Mouse (Mus musculus) forebrain, embryonic 14.5 days (tissue): Measurements from ENCODE around the gene Ikzf4. TPM values are rescaled to one million over a fixed set of nuclear protein-coding genes. Genes with fewer than 3 reads are reported as not detected.

Experiments used
- ATAC-seq: fragments of 200-750 bp; cut with Nextera tagmentation; 2 replicates; pipeline ENCODE4 v1.8.0; 2017; ENCODE audit warnings: mild to moderate bottlenecking, moderate library complexity
- DNase-seq: peaks from one replicate; pipeline ENCODE4 v3.0.0-alpha.2; 2015; ENCODE audit warnings: low spot score
- H3K27ac ChIP-seq: fragments of 300-500 bp; sonication (generic); 2 replicates; pipeline ENCODE4 v1.5.1; 2014; ENCODE audit warnings: low read depth, mild to moderate bottlenecking, control low read depth, low read length, moderate library complexity
- H3K27me3 ChIP-seq: fragments of 300-500 bp; sonication (generic); replicated peaks from 2 replicates; pipeline ENCODE4 v1.6.1; 2014; ENCODE audit warnings: low read length, control low read depth, mixed read lengths; ENCODE audit not compliant: control insufficient read depth, insufficient read depth
- H3K36me3 ChIP-seq: fragments of 300-500 bp; sonication (generic); 2 replicates; pipeline ENCODE4 v1.6.1; 2014; ENCODE audit warnings: low read length, control low read depth; ENCODE audit not compliant: control insufficient read depth, insufficient read depth
- H3K4me1 ChIP-seq: fragments of 300-500 bp; sonication (generic); 2 replicates; pipeline ENCODE4 v1.6.1; 2014; ENCODE audit warnings: antibody characterized with exemption, low read length, control low read depth; ENCODE audit not compliant: control insufficient read depth, insufficient read depth
- H3K4me2 ChIP-seq: fragments of 300-500 bp; sonication (generic); 2 replicates; pipeline ENCODE4 v1.6.1; 2014; ENCODE audit warnings: mild to moderate bottlenecking, control low read depth, low read length
- H3K4me3 ChIP-seq: fragments of 300-500 bp; sonication (generic); 2 replicates; pipeline ENCODE4 v1.5.1; 2014; ENCODE audit warnings: low read depth, low read length, control low read depth
- H3K9ac ChIP-seq: fragments of 300-500 bp; sonication (generic); 2 replicates; pipeline ENCODE4 v1.6.1; 2014; ENCODE audit warnings: mild to moderate bottlenecking, low read length, control low read depth, moderate library complexity
- H3K9me3 ChIP-seq: fragments of 300-500 bp; sonication (generic); replicated peaks from 2 replicates; pipeline ENCODE4 v1.6.1; 2016; ENCODE audit warnings: low read length, control low read depth, mixed read lengths; ENCODE audit not compliant: control insufficient read depth
- WGBS: fragments of 180-500 bp; shearing (Covaris S2); extraction: QIAGEN DNeasy Blood & Tissue Kit; methylation state at CpG from one replicate; pipeline ENCODE4 v1.1.7; 2014; 5-methylcytosine and 5-hydroxymethylcytosine counted together
- polyA plus RNA-seq: library from polyadenylated mRNA; unstranded; fragments of >200 nt; fragmentation: Nextera tagmentation; extraction: Ambion mirVana; gene quantifications from 2 replicates; pipeline ENCODE4 v1.2.1, GENCODE M21; 2014

Gene Ikzf4
- polyA plus RNA-seq: 6.5 and 9.2 TPM in 2 replicates

- 2% methylated on average over 36 of the region's 36 CpGs for WGBS
- H3K9me3 ChIP-seq: no peaks in the 10 kb centered on the region
- DNase-seq (peak; percentile 69), ATAC-seq (peak; percentile 86)
- H3K4me2 ChIP-seq: peak within 1 kb of the TSS; percentile 68
- peak within 1 kb of the TSS; percentile 52 for H3K4me3 ChIP-seq
- H3K27me3 ChIP-seq: no peaks in the 10 kb centered on the region
- peaks cover 5% of the 10 kb centered on the region for H3K4me1 ChIP-seq
- peaks cover 15% of the 10 kb centered on the region for H3K36me3 ChIP-seq
- peak within 1 kb of the TSS; percentile 86 for H3K27ac ChIP-seq
- peak within 1 kb of the TSS; percentile 72 for H3K9ac ChIP-seq
Measured at GRCm38 (mm10) chr10:128645111-128646011, at the start of gene Ikzf4. TSS of gene Ikzf4 (minus strand) at chr10:128645991.

- DNase-seq (no peak), ATAC-seq (no peak)
- Histone ChIP-seq H3K9me3 (no peaks in the 10 kb centered on the region), H3K36me3 (peaks cover 8% of the 10 kb centered on the region), H3K9ac (peak overlapping the region; percentile 94), H3K4me3 (peak overlapping the region; percentile 92), H3K4me2 (peak overlapping the region; percentile 79), H3K27me3 (no peaks in the 10 kb centered on the region), H3K4me1 (peaks cover 9% of the 10 kb centered on the region), H3K27ac (peak overlapping the region; percentile 96)
- WGBS: under 1% methylated on average over 21 of the region's 22 CpGs
Measured at GRCm38 (mm10) chr10:128695411-128695991, 49.7 kb upstream of the Ikzf4 start.

DNA sequence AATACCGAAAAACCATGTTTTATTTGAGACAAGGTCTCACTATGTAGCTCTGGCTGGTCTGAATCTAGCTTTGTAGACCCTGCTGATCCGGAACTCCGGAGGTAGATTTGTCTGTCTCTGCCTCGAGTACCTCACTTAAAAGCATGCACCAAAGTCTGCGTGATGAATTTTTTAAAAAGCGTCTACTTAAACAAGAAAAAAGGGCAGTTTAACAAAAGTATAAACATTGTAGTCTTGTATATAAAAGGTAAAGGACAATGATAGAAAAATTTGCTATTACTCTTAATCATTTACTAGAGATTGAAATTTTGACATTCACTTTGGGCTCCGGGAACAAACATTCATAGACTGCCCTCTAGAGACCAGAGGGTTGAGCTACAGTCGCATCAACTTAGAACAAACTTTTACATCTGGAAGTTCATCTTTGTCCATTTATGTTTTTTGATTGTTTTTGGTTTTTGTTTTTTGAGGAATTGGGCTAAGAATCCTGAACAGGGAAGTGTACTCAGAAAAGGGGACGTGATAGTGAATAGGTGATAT, 28.7 kb upstream of the Ikzf4 start:
- DNase-seq (peak; percentile 75), ATAC-seq (no peak)
- Histone ChIP-seq H3K4me2 (peak overlapping the region; percentile 77), H3K27ac (peak overlapping the region; percentile 15; the same call in 1 of the 2 replicates), H3K36me3 (peaks cover 9% of the 10 kb centered on the region), H3K4me3 (peak overlapping the region; percentile 62), H3K4me1 (no peaks in the 10 kb centered on the region), H3K27me3 (no peaks in the 10 kb centered on the region), H3K9ac (peak overlapping the region; percentile 67), H3K9me3 (no peaks in the 10 kb centered on the region)
- 3% methylated on average over 9 of the region's 9 CpGs for WGBS

- Histone ChIP-seq H3K4me3 (peak within 1 kb of the TSS; percentile 62), H3K27ac (peak within 1 kb of the TSS; percentile 15; the same call in 1 of the 2 replicates), H3K9me3 (no peaks in the 10 kb centered on the region), H3K4me1 (no peaks in the 10 kb centered on the region), H3K27me3 (no peaks in the 10 kb centered on the region), H3K4me2 (peak within 1 kb of the TSS; percentile 77), H3K9ac (peak within 1 kb of the TSS; percentile 67), H3K36me3 (peaks cover 4% of the 10 kb centered on the region; the same call in 1 of the 2 replicates)
- under 1% methylated on average over 59 of the region's 60 CpGs for WGBS
- ATAC-seq: peak; percentile 95
- peak; percentile 89 for DNase-seq
Measured at GRCm38 (mm10) chr10:128673763-128674468, 28.1 kb upstream of the Ikzf4 start, which contains the start of gene Suox. TSS of gene Suox (minus strand) at chr10:128674073.

DNA sequence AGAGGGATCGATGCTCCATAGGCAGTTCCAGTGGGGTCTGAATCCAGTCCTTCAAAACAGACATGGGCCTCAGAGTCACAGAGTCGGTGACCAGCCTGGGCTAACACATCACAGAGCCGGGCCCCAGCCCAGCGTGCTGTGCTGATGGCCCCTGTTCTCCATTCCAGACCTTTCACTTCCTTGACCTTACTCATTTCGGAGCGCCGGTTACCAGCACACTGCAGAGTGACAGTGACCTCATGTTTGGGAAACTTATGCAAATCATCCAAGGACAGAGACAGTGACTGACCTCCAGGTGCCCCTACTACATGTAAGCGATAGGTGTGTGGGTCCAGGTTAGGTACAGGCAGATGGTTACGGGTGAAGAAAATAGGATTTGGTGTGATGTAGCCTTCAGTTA, 25.4 kb upstream of the Ikzf4 start:
- Histone ChIP-seq H3K36me3 (peaks cover under 1% of the 10 kb centered on the region; the same call in 1 of the 2 replicates), H3K4me2 (no peak overlapping the region), H3K4me3 (no peak overlapping the region), H3K27ac (no peak overlapping the region), H3K27me3 (no peaks in the 10 kb centered on the region), H3K9ac (no peak overlapping the region), H3K9me3 (no peaks in the 10 kb centered on the region), H3K4me1 (0 out of 2 replicates have a peak, but pooled peaks cover 6% of the 10 kb centered on the region)
- 97% methylated on average over 9 of the region's 9 CpGs for WGBS
- no peak for ATAC-seq
- DNase-seq: no peak

- Histone ChIP-seq H3K36me3 (no peaks in the 10 kb centered on the region; the same call in 1 of the 2 replicates), H3K9ac (peak overlapping the region; percentile 75), H3K27me3 (no peaks in the 10 kb centered on the region), H3K27ac (no peak overlapping the region; the same call in 1 of the 2 replicates), H3K4me1 (0 out of 2 replicates have a peak, but pooled peaks cover 6% of the 10 kb centered on the region), H3K4me2 (peak overlapping the region; percentile 68), H3K4me3 (peak overlapping the region; percentile 60), H3K9me3 (no peaks in the 10 kb centered on the region)
- DNase-seq (peak; percentile 75), ATAC-seq (peak; percentile 65)
- WGBS: under 1% methylated on average over 42 of the region's 42 CpGs
Measured at GRCm38 (mm10) chr10:128668790-128669672, 23.2 kb upstream of the Ikzf4 start.

DNA sequence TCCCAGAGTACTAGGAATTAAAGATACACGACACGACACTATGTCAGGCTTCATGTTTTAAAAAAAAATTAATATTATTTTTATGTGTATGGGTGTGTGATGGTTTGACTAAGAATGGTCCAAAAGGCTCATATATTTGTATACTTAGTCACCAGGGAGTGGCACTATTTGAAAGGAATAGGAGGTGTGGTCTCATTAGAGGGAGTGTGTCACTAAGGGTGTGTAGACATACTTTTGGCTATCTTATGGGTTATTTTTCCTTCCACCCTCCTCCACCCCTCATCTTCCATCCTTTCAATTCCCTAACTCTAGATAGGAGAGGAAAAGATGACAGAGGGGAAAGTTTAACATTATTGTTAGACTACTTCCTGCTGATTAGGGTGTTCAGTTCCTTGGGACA, 20.0 kb upstream of the Ikzf4 start:
- Histone ChIP-seq H3K4me2 (no peak overlapping the region), H3K36me3 (no peaks in the 10 kb centered on the region), H3K27me3 (no peaks in the 10 kb centered on the region), H3K9ac (no peak overlapping the region), H3K9me3 (no peaks in the 10 kb centered on the region), H3K4me3 (no peak overlapping the region), H3K4me1 (0 out of 2 replicates have a peak, but pooled peaks cover 6% of the 10 kb centered on the region), H3K27ac (no peak overlapping the region)
- 93% methylated on average over 2 of the region's 2 CpGs for WGBS
- DNase-seq: no peak
- no peak for ATAC-seq
